8 mouse cellular contexts compared by ENCODE assay signal in genomic region chr7:59080109-59080508, GRCm38 (mm10).
DNase-seq lines count a peak whose midpoint lies in the region; ATAC-seq and TF ChIP-seq lines count a peak whose summit lies in the region.

No protein-coding gene starts in this region.

- H3K27me3 ChIP-seq in kidney, postnatal 0 days (ENCODE audit: insufficient read depth, low read length): no peaks in the 10 kb centered on the region

- peak; percentile 53 for DNase-seq in kidney, postnatal 0 days (ENCODE audit: low spot score)
- no peak for DNase-seq in kidney, adult 18-20 months
- DNase-seq in ZHBTc4 (ENCODE audit: low read depth, low spot score): peak; percentile 13
- peak; percentile 27 for DNase-seq in embryo, embryonic 10.5 days (ENCODE audit: low spot score)
- peak; percentile 45 to 53 for DNase-seq in left cerebral cortex, postnatal 14 days (ENCODE audit: low spot score in 2 of 2)
- no peak for DNase-seq in urinary bladder, postnatal 10 days (ENCODE audit: low spot score)
- no peak for DNase-seq in kidney, postnatal 36 days
- DNase-seq in lung, postnatal 14 days: no peak

- no peaks in the 10 kb centered on the region for H3K4me1 ChIP-seq in kidney, postnatal 0 days (replicated peaks; ENCODE audit: insufficient read depth, low read length)

- H3K4me2 ChIP-seq in kidney, postnatal 0 days (ENCODE audit: low read length): no peak overlapping the region

- peak; percentile 69 for TF ChIP-seq CTCF in kidney, postnatal 0 days (IDR thresholded peaks at IDR 0.05; ENCODE audit: low read depth)

- no peaks in the 10 kb centered on the region for H3K36me3 ChIP-seq in kidney, postnatal 0 days (ENCODE audit: insufficient read depth, low read length)

- intact Hi-C loops in left cerebral cortex, postnatal 14 days (cut with DNase I): no loop called here

- H3K4me3 ChIP-seq in kidney, postnatal 0 days (replicated peaks; ENCODE audit: low read depth, low read length): no peak overlapping the region

- ATAC-seq in kidney, postnatal 0 days (replicated peaks; ENCODE audit: low FRiP score, low read depth): no peak

- H3K27ac ChIP-seq in kidney, postnatal 0 days: no peak overlapping the region

- no peak overlapping the region for H3K9ac ChIP-seq in kidney, postnatal 0 days (ENCODE audit: low read depth, low read length)

- no peaks in the 10 kb centered on the region for H3K9me3 ChIP-seq in kidney, postnatal 0 days (replicated peaks; ENCODE audit: low read length)

- 58% methylated on average over 7 of the region's 7 CpGs for WGBS in kidney, postnatal 0 days

Comparison
In these comparisons a context has a peak if more than half of its experiments do, and no peak if none do; other contexts are left out.
1. DNase-seq: peak in kidney, postnatal 0 days (single experiment), ZHBTc4 (single experiment), embryo, embryonic 10.5 days (single experiment) and left cerebral cortex, postnatal 14 days (2 of 2); none in kidney, adult 18-20 months (single experiment), urinary bladder, postnatal 10 days (single experiment), kidney, postnatal 36 days (0 of 2) and lung, postnatal 14 days (single experiment).